Mouse (Mus musculus) mouse trophoblast stem cell (cell line): ENCODE data around the gene Wdr48.

ENCODE experiments used
- in situ Hi-C, 2 experiments: fragments of 300-500 bp; cut with MseI, MboI; formaldehyde crosslinking; loops; 2 replicates in 1 of 2; 3 replicates in 1 of 2; pipeline ENCODE4 v1.15.1; 2025

The Wdr48 gene

GRCm38 (mm10) chr9:119925120-119925657 lies 30.5 kb downstream of the Wdr48 start:
- in situ Hi-C loops, result no loop called here

- in situ Hi-C loops, result no loop called here
These were observed 31.1 kb downstream of the Wdr48 start for GRCm38 (mm10) chr9:119925729-119926128.

GRCm38 (mm10) chr9:119926497-119926896 lies 31.8 kb downstream of the Wdr48 start:
- in situ Hi-C loops, result no loop called here

GRCm38 (mm10) chr9:119932358-119932757 lies 37.7 kb downstream of the Wdr48 start:
- in situ Hi-C loops, result no loop called here

GRCm38 (mm10) chr9:119933675-119934074 lies 39.0 kb downstream of the Wdr48 start:
- in situ Hi-C loops, result no loop called here

- in situ Hi-C loops, result no loop called here
These were observed 42.5 kb downstream of the Wdr48 start, which contains the start of the genes Gorasp1 and Ttc21a for GRCm38 (mm10) chr9:119937005-119937773. Gorasp1 (minus strand) TSS chr9:119937565. Ttc21a (plus strand) TSS chr9:119937606.

DNA sequence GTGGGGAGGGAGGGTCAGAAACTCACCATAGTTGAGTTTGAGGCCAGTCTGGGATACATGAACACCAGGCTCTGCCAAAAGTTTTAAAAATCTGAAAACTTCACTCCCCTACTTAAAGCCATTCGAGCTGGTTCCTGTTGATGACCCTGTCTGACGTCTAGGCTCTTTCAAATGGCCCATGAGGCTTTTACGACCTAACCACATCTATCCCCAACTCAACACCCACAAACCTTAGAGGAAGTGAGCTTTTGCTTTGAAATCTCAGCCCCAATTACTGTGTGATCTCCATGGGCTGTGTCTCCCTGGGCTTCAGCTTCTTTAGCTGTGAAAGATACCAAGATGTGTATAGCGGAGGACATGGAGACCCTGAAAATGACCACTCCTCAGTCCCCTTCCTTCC lies 43.8 kb downstream of the Wdr48 start:
- in situ Hi-C loops, result no loop called here

GRCm38 (mm10) chr9:119939646-119940045 lies 45.0 kb downstream of the Wdr48 start:
- in situ Hi-C loops, result no loop called here

- in situ Hi-C loops, result no loop called here
These were observed 46.7 kb downstream of the Wdr48 start for GRCm38 (mm10) chr9:119941407-119941806.

DNA sequence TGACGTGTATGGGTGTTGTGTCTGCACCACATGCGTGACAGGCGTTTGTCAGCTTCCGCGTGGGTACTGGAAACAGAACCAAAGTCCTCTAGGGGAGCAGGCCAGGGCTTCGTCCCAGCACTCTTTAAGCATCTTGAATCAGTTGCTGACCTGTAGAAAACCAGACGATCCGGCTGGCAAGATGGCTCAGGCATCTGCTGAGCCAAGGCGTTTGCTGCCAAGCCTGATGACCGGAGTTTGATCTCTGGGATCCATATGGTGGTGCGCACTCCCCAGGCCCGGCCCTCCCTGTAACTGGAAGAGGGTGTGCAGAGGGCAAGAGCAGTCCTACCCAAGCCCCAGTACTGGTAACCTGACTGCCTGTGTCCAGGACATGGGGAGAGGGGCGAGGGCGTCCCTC lies 47.2 kb downstream of the Wdr48 start:
- in situ Hi-C loops, result no loop called here

DNA sequence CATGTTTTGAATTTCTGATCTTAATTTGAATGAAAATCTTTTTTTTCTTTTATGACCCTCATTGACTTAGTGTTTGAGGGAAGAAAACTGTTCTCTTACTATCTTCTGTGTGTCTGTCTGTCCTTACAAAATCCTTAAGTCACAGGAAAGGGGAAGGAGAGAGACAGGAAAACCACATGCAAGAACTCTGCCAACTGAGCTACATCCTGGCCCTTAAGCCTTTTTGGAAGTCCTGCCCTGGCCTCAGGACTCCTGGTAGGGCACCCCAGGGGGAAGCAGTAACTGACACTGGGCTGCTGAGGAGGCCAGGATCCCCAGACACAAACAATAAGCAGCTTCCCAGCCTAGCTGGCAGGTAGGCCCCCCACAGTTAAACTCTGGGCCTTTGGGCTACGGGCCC lies 48.6 kb downstream of the Wdr48 start:
- in situ Hi-C loops, result no loop called here

DNA sequence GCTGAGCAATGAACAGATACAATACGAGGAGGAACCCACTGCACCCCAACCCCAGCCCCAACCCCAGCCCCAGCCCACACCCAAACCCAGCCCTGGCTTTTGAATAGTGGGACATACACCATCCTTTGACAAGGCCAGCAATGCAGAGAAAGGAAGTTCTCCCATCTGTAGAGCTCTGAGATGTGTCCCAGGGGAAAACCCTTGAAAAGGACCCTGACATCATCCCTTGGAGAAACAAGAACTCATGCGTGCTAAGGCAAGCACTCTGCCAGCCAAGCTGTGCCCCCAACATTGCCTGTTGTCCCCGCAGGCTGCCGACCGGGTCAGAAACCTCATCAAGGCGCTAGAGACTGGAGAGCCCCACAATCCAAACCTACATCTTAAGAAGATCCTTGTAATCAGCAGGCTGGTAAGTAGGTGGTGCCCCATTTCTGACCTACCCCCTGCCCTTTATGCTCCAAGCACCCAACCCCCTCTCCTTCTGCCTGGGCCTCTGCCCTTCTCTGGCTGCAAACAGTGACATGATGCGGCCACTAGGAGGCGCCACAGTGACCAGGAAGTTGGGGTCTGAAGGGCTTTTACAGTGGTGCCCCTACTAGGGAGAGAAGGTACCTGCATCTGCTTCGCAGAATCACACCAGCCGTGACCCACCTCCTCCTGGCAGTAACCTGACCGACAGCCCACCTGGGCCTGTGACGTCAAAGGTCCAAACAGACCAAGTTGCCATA lies 50.7 kb downstream of the Wdr48 start:
- in situ Hi-C loops, result no loop called here

GRCm38 (mm10) chr9:119948804-119949203 lies 54.1 kb downstream of the Wdr48 start:
- in situ Hi-C loops, result no loop called here

- in situ Hi-C loops, result loop anchor here in 1 of 2 experiments (10.0 kb wide), 1 partner anchor 124 kb away; no protein-coding TSS in a partner anchor
These were observed 55.8 kb downstream of the Wdr48 start for GRCm38 (mm10) chr9:119950434-119950833.

GRCm38 (mm10) chr9:119951388-119951787 lies 56.7 kb downstream of the Wdr48 start:
- in situ Hi-C loops, result loop anchor here in 1 of 2 experiments (10.0 kb wide), 1 partner anchor 123 kb away; no protein-coding TSS in a partner anchor

DNA sequence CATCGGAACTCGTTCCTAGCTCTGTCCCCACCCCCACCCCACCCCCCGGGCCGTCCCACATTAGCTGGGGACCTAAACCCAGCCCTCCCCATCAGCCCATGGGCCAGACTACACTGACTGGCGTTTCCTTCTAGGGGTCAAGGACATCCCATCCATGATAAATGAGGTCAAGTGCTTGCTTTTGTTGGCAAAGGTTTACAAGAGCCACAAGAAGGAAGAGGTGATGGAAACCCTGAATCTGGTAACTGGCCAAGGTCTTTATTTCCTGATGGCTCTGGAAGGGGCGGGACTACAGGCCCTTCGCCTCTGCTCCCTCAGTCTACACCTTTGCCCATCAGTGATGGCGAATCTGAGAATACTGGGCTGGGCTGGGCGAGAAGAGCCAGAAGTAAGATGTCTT lies 64.2 kb downstream of the Wdr48 start:
- in situ Hi-C loops, result loop anchor here in 1 of 2 experiments (10.0 kb wide), 1 partner anchor 116 kb away; no protein-coding TSS in a partner anchor

GRCm38 (mm10) chr9:119962216-119962615 lies 67.5 kb downstream of the Wdr48 start:
- in situ Hi-C loops, result no loop called here

GRCm38 (mm10) chr9:119962987-119963667 lies 68.4 kb downstream of the Wdr48 start:
- in situ Hi-C loops, result no loop called here

DNA sequence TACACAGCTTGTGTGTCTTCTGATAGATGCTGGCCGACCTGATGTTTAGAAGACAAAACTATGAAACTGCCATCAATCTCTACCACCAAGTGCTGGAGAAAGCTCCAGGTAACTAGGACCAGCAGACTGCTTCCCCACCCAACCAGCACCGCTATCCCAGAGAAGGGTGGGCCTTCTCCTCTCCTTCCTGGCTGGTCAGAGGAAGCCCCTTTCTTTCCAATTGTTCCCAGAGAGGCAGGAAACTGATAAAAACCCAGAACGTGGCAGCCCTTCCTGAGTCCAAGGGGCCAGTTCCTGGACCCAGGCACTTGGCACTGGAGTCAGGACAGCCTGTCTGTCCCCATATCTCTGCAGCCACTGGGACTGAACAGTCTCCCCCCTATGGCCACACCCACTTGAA lies 69.5 kb downstream of the Wdr48 start:
- in situ Hi-C loops, result no loop called here

DNA sequence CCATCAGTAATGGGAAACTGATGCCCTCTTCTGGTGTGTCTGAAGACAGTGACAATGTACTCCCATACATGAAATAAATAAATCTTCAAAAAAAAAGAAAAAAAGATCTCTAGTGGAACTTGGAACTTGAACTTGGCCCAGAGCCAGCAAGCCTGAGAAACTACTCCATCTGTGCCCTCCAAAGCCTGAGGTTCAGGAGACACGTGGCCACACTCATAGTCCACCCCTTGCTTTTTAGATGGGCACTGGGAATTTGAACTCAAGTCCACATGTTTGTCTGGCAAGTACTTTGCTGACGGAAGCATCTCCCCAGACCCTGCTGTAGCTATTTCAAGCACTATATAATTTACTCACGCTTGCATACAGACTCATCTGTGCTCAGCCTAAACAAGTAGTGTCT lies 70.5 kb downstream of the Wdr48 start:
- in situ Hi-C loops, result no loop called here

DNA sequence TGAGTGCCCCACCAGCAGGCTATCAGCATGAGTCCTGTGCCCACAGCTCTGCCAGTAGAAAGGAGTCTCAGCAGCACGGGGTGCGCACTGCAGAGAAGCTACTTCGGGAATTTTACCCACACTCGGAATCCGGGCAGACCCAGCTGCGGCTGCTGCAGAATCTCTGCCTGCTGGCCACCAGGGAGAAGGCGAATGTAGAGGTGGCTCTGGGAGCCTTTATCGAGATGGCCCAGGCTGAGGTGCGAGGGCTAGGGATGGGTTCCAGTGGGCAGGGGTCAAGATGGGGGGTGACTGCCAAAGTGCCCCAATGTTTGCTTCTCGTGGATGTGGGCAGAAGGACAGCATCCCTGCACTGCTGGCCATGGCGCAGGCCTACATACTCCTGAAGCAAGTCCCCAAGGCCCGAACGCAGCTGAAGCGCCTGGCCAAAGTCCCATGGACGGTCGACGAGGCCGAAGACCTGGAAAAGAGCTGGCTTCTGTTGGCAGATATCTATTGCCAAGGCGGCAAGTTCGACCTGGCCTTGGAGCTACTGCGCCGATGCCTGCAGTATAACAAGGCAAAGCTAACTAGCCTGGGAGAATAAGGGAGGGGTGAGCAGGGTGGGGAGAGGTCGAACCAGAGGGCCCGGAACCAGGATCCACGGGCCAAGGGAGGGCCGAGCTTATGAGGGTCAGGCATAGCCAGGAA lies 71.7 kb downstream of the Wdr48 start:
- in situ Hi-C loops, result no loop called here
